Mouse (Mus musculus): ENCODE measurements at regions not wholly inside any gene's neighbourhood (a gene's known extent, or its start where the extent isn't known, plus 50 kb on each side); places are given as distances from the start of the nearest gene placed in this dataset.
"Not testable (repeated sequence)": the region's sequence is repeated elsewhere in the genome, so short reads cannot be mapped to it uniquely, and the experiment has no call there.

DNA sequence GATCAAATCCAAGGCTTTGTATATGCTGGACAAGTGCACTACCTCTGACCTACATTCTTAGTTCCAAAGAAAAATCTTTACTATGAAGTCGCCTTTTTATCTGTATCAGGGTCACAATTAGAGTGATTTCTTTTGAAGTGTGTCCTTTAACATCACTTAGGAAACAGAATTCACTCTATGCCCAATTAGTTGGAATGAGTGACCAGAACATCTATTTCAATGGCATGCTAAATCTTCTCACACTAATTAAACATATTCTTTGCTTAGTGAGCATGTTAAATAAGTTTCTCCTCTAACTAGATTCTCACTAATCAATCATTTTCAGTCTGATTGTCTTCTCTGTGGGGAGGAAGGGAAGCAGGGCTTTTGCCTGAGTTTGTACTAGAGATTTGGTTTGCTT, 84.9 kb downstream of the Arl6ip6 start:
- no peak for DNase-seq (ENCODE audit: low read depth, low spot score)

- DNase-seq (ENCODE audit: low read depth, low spot score), result no peak
Measured at GRCm38 (mm10) chr2:53301712-53302423, 110.3 kb downstream of the Arl6ip6 start.

DNA sequence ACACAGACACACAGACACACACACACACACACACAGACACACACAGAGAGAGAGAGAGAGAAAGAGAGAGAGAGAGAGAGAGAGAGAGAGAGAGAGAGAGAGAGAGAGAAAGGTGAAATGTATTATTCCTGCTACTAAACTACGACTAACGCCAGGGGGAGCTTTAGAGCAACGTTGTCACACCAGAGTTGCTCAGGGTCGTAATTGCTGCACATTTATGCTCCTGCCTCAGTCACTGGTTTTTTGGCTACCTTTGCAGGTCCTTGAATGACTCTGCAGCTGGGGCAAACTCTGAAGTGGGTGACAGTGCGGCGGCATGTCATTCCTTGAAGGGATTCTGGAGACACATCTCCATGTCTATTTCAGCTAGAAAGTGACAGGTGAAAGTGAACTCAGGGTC, 139.2 kb downstream of the Arl6ip6 start:
- DNase-seq (ENCODE audit: low read depth, low spot score), result peak; percentile 63

GRCm38 (mm10) chr2:53359026-53359425, 167.5 kb downstream of the Arl6ip6 start:
- no peak for DNase-seq (ENCODE audit: low read depth, low spot score)

- DNase-seq (ENCODE audit: low read depth, low spot score), result peak; percentile 60
Measured at GRCm38 (mm10) chr2:53382348-53382747, 190.8 kb downstream of the Arl6ip6 start.

DNA sequence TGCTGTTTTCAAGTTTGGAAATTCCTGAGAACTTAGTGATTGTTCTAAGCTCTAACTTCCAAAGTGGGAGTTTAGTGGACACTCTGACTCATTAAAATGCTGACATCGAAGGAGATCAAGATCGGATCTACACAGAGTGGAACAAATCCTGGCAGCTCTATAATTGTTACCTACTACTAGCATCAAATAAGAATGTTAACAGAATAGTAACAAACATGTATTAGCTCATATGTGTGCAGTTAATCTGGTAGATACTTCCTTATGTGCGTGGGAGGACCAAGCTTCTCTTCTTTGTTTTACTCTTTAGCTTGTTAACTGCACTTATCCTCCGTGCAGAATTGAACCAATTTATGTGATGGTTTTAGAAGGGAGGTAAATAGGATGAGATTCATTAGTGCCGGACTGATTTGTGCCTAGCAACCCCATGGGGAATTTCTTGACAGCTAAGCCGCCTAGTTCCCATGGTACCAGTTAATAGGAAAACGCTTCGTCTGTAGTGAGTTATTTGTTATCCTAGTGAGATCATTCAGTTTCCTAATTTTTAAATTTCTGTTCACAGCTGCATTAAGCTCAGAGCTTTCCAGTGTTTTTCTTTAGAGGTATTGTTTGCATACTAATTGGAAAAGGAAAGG, 193.1 kb downstream of the Arl6ip6 start:
- peak; percentile 10 for DNase-seq (ENCODE audit: low read depth, low spot score)

- no peak for DNase-seq (ENCODE audit: low read depth, low spot score)
Measured at GRCm38 (mm10) chr2:53388652-53389051, 197.1 kb downstream of the Arl6ip6 start.

DNA sequence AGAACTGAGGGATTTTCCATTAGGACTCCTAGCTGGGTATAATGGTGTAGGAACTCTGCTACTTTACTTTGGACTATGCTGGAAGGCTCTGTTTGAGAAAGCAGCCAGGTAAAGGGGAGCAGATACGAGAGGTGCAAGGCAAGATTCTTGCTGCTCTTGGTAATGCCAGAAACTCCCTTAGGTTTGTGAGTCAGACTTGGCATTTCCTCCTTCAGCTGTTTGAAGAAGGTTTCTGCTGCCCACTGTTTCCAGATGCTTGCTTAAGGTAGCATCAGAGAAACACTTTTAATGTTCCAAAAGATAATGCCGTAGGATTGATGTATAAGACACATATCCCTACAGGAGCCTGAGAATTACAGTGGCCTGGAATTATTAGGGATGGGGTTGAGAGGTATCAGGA, 222.9 kb downstream of the Arl6ip6 start:
- peak; percentile 72 for DNase-seq (ENCODE audit: low read depth, low spot score)

- peak; percentile 64 for DNase-seq (ENCODE audit: low read depth, low spot score)
Measured at GRCm38 (mm10) chr2:53437046-53437815, 245.7 kb downstream of the Arl6ip6 start.

GRCm38 (mm10) chr2:53440301-53440700, 248.8 kb downstream of the Arl6ip6 start:
- not testable (repeated sequence) for DNase-seq (ENCODE audit: low read depth, low spot score)

GRCm38 (mm10) chr2:53460265-53460664, 268.7 kb downstream of the Arl6ip6 start:
- peak; percentile 34 for DNase-seq (ENCODE audit: low read depth, low spot score)

- DNase-seq (ENCODE audit: low read depth, low spot score), result no peak
Measured at GRCm38 (mm10) chr2:53474455-53474854, 282.9 kb downstream of the Arl6ip6 start.

- not testable (repeated sequence) for DNase-seq (ENCODE audit: low read depth, low spot score)
Measured at GRCm38 (mm10) chr2:53479051-53479450, 287.5 kb downstream of the Arl6ip6 start.

DNA sequence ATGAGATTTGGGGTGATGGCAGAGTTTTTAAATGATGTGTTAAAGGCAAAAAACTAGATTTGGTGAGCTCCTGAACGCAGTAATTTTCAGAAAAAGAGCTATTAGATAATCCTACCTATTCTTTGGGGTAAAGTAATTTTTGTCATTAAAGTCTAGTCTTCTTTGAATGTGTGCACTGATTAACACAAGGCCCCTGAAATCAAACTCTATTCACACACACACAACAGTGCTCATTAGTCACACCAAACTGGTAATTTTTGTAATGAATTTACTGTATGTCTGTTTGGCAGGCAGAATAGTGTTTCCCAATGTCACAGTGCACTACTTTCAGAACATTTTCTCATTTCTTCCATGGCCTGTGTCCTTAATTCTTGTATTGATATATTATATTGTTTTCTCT, 296.8 kb downstream of the Arl6ip6 start:
- no peak for DNase-seq (ENCODE audit: low read depth, low spot score)

- DNase-seq (ENCODE audit: low read depth, low spot score), result no peak
Measured at GRCm38 (mm10) chr2:53490805-53491585, 299.5 kb downstream of the Arl6ip6 start.

GRCm38 (mm10) chr2:53492788-53493187, 301.3 kb downstream of the Arl6ip6 start:
- no peak for DNase-seq (ENCODE audit: low read depth, low spot score)

DNA sequence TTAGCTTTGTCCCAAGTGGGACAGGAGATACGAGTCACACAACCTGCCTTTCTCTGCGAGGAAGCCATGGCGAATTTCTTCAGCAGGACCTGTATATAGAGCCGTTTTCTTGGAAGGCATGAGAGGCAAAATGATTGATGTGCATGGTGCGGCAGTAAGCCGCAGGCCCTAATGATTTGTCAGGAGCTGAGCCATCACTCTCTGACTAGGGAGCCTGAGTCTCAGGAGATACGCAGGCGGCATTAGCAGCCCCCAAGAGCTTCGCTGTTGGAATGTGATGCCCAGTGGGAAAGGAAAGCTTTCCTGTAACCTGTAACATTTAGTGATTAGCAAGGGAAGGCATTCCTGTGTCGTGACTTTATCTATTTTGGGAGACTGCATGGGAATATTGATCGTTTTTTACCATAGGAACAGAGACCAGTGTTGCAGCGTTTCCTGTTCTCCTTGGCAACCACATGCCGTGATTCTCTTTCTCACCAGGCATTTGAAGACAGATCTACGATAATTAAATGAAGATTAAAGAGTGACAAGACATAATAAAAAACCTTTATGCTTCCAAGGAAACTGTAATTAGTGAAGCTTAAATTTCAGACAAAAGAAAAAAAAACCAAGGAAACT, 310.2 kb downstream of the Arl6ip6 start:
- DNase-seq (ENCODE audit: low read depth, low spot score), result peak; percentile 43

DNA sequence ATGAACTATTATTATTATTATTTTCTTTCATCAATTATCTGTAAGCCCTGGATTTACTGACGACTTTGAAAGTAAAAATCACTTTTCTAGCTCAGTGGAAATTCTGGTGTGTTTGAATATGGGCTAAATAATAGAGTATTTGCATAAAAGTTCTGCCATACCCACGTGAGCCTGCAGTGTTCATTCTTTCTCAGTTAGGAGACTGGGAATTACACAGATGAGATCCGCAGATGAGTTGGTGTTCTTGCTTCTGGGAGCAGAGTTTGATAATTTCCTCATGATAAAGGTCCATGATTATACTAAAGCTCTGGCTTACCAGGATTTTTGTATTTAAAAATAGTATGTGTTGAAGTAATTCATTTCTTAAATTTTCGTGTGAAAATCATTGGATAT, 310.7 kb downstream of the Arl6ip6 start:
- DNase-seq (ENCODE audit: low read depth, low spot score), result no peak

DNA sequence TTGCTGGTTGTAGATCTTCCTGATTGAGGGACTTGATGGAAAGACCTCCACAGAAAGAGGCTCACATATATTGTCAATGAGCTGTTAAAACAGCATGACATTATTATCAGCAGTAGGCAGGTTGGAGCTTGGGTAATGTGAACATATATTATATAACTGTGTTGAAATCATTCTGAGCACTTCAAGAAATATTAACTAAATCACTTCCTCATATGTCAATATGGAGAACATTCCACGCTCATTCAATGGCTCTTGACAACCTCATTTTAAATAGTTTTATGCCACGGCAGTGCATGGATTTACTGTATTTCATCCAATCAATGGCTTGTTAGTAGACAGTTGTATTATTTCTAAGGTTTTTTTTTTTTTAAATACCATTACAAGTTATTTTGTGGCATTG, 350.6 kb downstream of the Arl6ip6 start:
- no peak for DNase-seq (ENCODE audit: low read depth, low spot score)

- peak; percentile 55 for DNase-seq (ENCODE audit: low read depth, low spot score)
Measured at GRCm38 (mm10) chr2:53574007-53574406, 382.5 kb downstream of the Arl6ip6 start.

DNA sequence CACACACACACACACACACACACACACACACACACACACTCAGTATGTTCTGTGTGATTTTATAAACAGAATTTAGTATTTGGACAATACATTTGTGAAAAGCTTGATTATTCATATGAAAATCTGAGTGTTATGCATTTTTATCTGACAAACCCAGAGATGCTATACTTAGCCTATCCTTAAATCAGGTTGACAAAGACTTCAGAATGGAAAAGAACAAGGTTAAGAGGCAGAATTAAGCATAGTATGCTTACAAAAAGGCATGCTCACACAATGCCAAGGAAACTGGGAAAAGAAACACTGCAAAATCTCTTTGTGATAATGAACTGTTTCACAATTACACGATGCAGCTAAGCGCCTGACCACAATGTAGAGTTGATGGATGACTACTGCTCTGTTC, 414.3 kb downstream of the Arl6ip6 start:
- DNase-seq (ENCODE audit: low read depth, low spot score), result no peak
